Mouse (Mus musculus) embryonic facial prominence, embryonic 11.5 days (tissue): ENCODE measurements around the gene Gm5105. TPM values are rescaled to one million over a fixed set of nuclear protein-coding genes. Genes with fewer than 3 reads are reported as not detected.

ENCODE experiments used
- ATAC-seq: fragments of 200-750 bp; cut with Nextera tagmentation; replicated peaks from 2 replicates; pipeline ENCODE4 v1.8.0; 2017; ENCODE audit warnings: low read depth; ENCODE audit not compliant: insufficient number of reproducible peaks, low FRiP score, low TSS enrichment
- DNase-seq: peaks from one replicate; pipeline ENCODE4 v3.0.0-alpha.2; 2015; ENCODE audit warnings: low spot score
- H3K27ac ChIP-seq: fragments of 300-500 bp; sonication (generic); replicated peaks from 2 replicates; pipeline ENCODE4 v1.5.1; 2014; ENCODE audit warnings: mild to moderate bottlenecking, low read depth, low read length, control low read depth
- H3K27me3 ChIP-seq: fragments of 300-500 bp; sonication (generic); 2 replicates; pipeline ENCODE4 v1.6.1; 2014; ENCODE audit warnings: mild to moderate bottlenecking, low read length, moderate library complexity, mixed read lengths; ENCODE audit not compliant: control insufficient read depth, insufficient read depth
- H3K36me3 ChIP-seq: fragments of 300-500 bp; sonication (generic); replicated peaks from 2 replicates; pipeline ENCODE4 v1.6.1; 2014; ENCODE audit warnings: low read depth, mild to moderate bottlenecking, low read length, moderate library complexity, mixed read lengths; ENCODE audit not compliant: control insufficient read depth, insufficient read depth
- H3K4me1 ChIP-seq: fragments of 300-500 bp; sonication (generic); 2 replicates; pipeline ENCODE4 v1.6.1; 2014; ENCODE audit warnings: low read length, mixed read lengths; ENCODE audit not compliant: control insufficient read depth, insufficient read depth
- H3K4me2 ChIP-seq: fragments of 300-500 bp; sonication (generic); 2 replicates; pipeline ENCODE4 v1.6.1; 2014; ENCODE audit warnings: low read depth, mild to moderate bottlenecking, control low read depth, low read length, moderate library complexity
- H3K4me3 ChIP-seq: fragments of 300-500 bp; sonication (generic); 2 replicates; pipeline ENCODE4 v1.5.1; 2014; ENCODE audit warnings: low read depth, low read length, control low read depth
- H3K9ac ChIP-seq: fragments of 300-500 bp; sonication (generic); replicated peaks from 2 replicates; pipeline ENCODE4 v1.6.1; 2014; ENCODE audit warnings: mild to moderate bottlenecking, control low read depth, low read length
- H3K9me3 ChIP-seq: fragments of 300-500 bp; sonication (generic); replicated peaks from 2 replicates; pipeline ENCODE4 v1.6.1; 2016; ENCODE audit warnings: mild to moderate bottlenecking, low read length, inconsistent platforms, mixed read lengths; ENCODE audit not compliant: control insufficient read depth
- WGBS: fragments of 180-500 bp; shearing (Covaris S2); extraction: QIAGEN DNeasy Blood & Tissue Kit; methylation state at CpG from one replicate; pipeline ENCODE4 v1.1.7; 2014; 5-methylcytosine and 5-hydroxymethylcytosine counted together
- polyA plus RNA-seq: library from polyadenylated mRNA; unstranded; fragments of >200 nt; fragmentation: Nextera tagmentation; extraction: Ambion mirVana; gene quantifications from 2 replicates; pipeline ENCODE4 v1.2.1, GENCODE M21; 2014

The Gm5105 gene
- polyA plus RNA-seq, result not detected in 2 replicates

- Histone ChIP-seq H3K4me3 (no peak within 1 kb of the TSS), H3K4me2 (peak within 1 kb of the TSS; percentile 3; the same call in 1 of the 2 replicates), H3K9me3 (no peaks in the 10 kb centered on the region), H3K36me3 (no peaks in the 10 kb centered on the region), H3K4me1 (0 out of 2 replicates have a peak, but pooled peaks cover 4% of the 10 kb centered on the region), H3K27ac (no peak within 1 kb of the TSS), H3K9ac (no peak within 1 kb of the TSS), H3K27me3 (no peaks in the 10 kb centered on the region)
- no peak for ATAC-seq
- WGBS, result 95% methylated on average over 12 of the region's 12 CpGs
- no peak for DNase-seq
Observed at GRCm38 (mm10) chr3:138067288-138067687, at the start of gene Gm5105. TSS of gene Gm5105 (minus strand) at chr3:138067388.

GRCm38 (mm10) chr3:138116871-138117270, 49.7 kb upstream of the Gm5105 start:
- no peaks in the 10 kb centered on the region for H3K4me1 ChIP-seq
- no peak overlapping the region for H3K9ac ChIP-seq
- no peaks in the 10 kb centered on the region for H3K27me3 ChIP-seq
- H3K27ac ChIP-seq, result no peak overlapping the region
- ATAC-seq (no peak), DNase-seq (no peak)
- H3K4me2 ChIP-seq, result no peak overlapping the region
- no peaks in the 10 kb centered on the region for H3K9me3 ChIP-seq
- WGBS, result 89% methylated on average over 4 of the region's 4 CpGs
- H3K4me3 ChIP-seq, result no peak overlapping the region
- H3K36me3 ChIP-seq, result no peaks in the 10 kb centered on the region

- H3K9me3 ChIP-seq, result no peaks in the 10 kb centered on the region
- no peak overlapping the region for H3K4me2 ChIP-seq
- no peak for DNase-seq
- H3K27ac ChIP-seq, result no peak overlapping the region
- H3K9ac ChIP-seq, result no peak overlapping the region
- no peaks in the 10 kb centered on the region for H3K36me3 ChIP-seq
- no peak for ATAC-seq
- H3K27me3 ChIP-seq, result no peaks in the 10 kb centered on the region
- WGBS, result 84% methylated on average over 17 of the region's 17 CpGs
- H3K4me3 ChIP-seq, result no peak overlapping the region
- H3K4me1 ChIP-seq, result no peaks in the 10 kb centered on the region
Observed at GRCm38 (mm10) chr3:138114106-138114505, 46.9 kb upstream of the Gm5105 start.

GRCm38 (mm10) chr3:138110910-138111782, 44.0 kb upstream of the Gm5105 start:
- no peaks in the 10 kb centered on the region for H3K36me3 ChIP-seq
- DNase-seq (no peak), ATAC-seq (peak; percentile 77; the same call in 1 of the 2 replicates)
- H3K27me3 ChIP-seq, result no peaks in the 10 kb centered on the region
- no peak overlapping the region for H3K9ac ChIP-seq
- no peaks in the 10 kb centered on the region for H3K9me3 ChIP-seq
- H3K4me1 ChIP-seq, result no peaks in the 10 kb centered on the region
- H3K4me2 ChIP-seq, result no peak overlapping the region
- no peak overlapping the region for H3K27ac ChIP-seq
- WGBS, result 91% methylated on average over 19 of the region's 19 CpGs
- H3K4me3 ChIP-seq, result no peak overlapping the region

- ATAC-seq (no peak), DNase-seq (no peak)
- H3K27ac ChIP-seq, result no peak overlapping the region
- H3K4me3 ChIP-seq, result no peak overlapping the region
- H3K4me2 ChIP-seq, result no peak overlapping the region
- no peaks in the 10 kb centered on the region for H3K27me3 ChIP-seq
- WGBS, result 88% methylated on average over 10 of the region's 10 CpGs
- no peaks in the 10 kb centered on the region for H3K9me3 ChIP-seq
- H3K9ac ChIP-seq, result no peak overlapping the region
- H3K36me3 ChIP-seq, result no peaks in the 10 kb centered on the region
- no peaks in the 10 kb centered on the region for H3K4me1 ChIP-seq
Observed at GRCm38 (mm10) chr3:138106887-138107286, 39.7 kb upstream of the Gm5105 start.

GRCm38 (mm10) chr3:138105056-138105455, 37.9 kb upstream of the Gm5105 start:
- H3K4me1 ChIP-seq, result no peaks in the 10 kb centered on the region
- DNase-seq (no peak), ATAC-seq (no peak)
- H3K9ac ChIP-seq, result no peak overlapping the region
- no peaks in the 10 kb centered on the region for H3K27me3 ChIP-seq
- no peaks in the 10 kb centered on the region for H3K9me3 ChIP-seq
- H3K36me3 ChIP-seq, result no peaks in the 10 kb centered on the region
- no peak overlapping the region for H3K4me3 ChIP-seq
- 72% methylated on average over 5 of the region's 5 CpGs for WGBS
- H3K27ac ChIP-seq, result no peak overlapping the region
- H3K4me2 ChIP-seq, result no peak overlapping the region

GRCm38 (mm10) chr3:138103690-138104089, 36.5 kb upstream of the Gm5105 start:
- Histone ChIP-seq H3K27me3 (no peaks in the 10 kb centered on the region), H3K36me3 (no peaks in the 10 kb centered on the region), H3K27ac (no peak overlapping the region), H3K9ac (no peak overlapping the region), H3K4me2 (no peak overlapping the region), H3K4me3 (no peak overlapping the region), H3K9me3 (no peaks in the 10 kb centered on the region), H3K4me1 (no peaks in the 10 kb centered on the region)
- 94% methylated on average over 4 of the region's 4 CpGs for WGBS
- no peak for DNase-seq
- no peak for ATAC-seq

GRCm38 (mm10) chr3:138101936-138102335, 34.7 kb upstream of the Gm5105 start:
- Histone ChIP-seq H3K27me3 (no peaks in the 10 kb centered on the region), H3K27ac (no peak overlapping the region), H3K36me3 (no peaks in the 10 kb centered on the region), H3K4me1 (no peaks in the 10 kb centered on the region), H3K4me2 (no peak overlapping the region), H3K9me3 (no peaks in the 10 kb centered on the region), H3K9ac (no peak overlapping the region), H3K4me3 (no peak overlapping the region)
- WGBS, result 91% methylated on average over 4 of the region's 4 CpGs
- ATAC-seq, result no peak
- DNase-seq, result no peak
